9 mouse cellular contexts compared by ENCODE assay signal in the genomic region with DNA sequence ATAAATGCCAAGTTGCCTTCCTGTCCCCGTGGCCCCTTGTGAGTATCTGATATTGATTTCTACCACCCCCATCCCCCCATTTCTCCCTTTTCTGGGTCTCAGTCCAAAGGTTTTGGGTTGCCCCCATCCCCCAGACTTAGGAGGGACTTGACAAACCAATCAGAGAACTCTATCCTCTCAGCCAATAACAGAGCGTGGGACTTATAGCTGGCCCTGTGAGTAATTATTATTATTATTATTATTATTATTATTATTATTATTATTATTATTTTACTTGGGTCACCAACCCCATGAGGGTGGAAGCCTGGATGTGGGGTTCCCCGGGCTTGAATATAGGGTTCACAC. TPM values are rescaled to one million over a fixed set of nuclear protein-coding genes. Genes with fewer than 3 reads are reported as not detected.
DNase-seq lines count a peak whose midpoint lies in the region; ATAC-seq and TF ChIP-seq lines count a peak whose summit lies in the region.
"Had no signal": no experiment of that assay in that cellular context is flagged by ENCODE, and none has a peak within 500 bp of the region (broad histone marks: within the 10 kb centered on the region; RNA-seq: fewer than 3 reads in every experiment).

No protein-coding gene starts in this region.

- H3K79me3 ChIP-seq in C2C12 (ENCODE audit: low read depth), result no peaks in the 10 kb centered on the region

- no peaks in the 10 kb centered on the region for H3K9me3 ChIP-seq in hindbrain, embryonic 11.5 days (ENCODE audit: control insufficient read depth, low read length)
- no peaks in the 10 kb centered on the region for H3K9me3 ChIP-seq in hindbrain, postnatal 0 days (ENCODE audit: low read length)
- no peaks in the 10 kb centered on the region for H3K9me3 ChIP-seq in embryonic facial prominence, embryonic 10.5 days
- no peaks in the 10 kb centered on the region for H3K9me3 ChIP-seq in liver, embryonic 11.5 days (ENCODE audit: control insufficient read depth, low read length)

- no peak for ATAC-seq in hindbrain, embryonic 11.5 days (ENCODE audit: low FRiP score)
- ATAC-seq in hindbrain, postnatal 0 days, result no peak
- ATAC-seq in liver, embryonic 11.5 days (replicated peaks; ENCODE audit: low FRiP score), result peak; percentile 27; the same call in 1 of the 2 replicates

- no peak for DNase-seq in hindbrain, embryonic 11.5 days (ENCODE audit: low spot score)
- DNase-seq in hindbrain, postnatal 0 days (ENCODE audit: low spot score), result no peak
- no peak for DNase-seq in embryonic facial prominence, embryonic 10.5 days (ENCODE audit: low spot score)
- no peak for DNase-seq in liver, embryonic 11.5 days (ENCODE audit: low spot score)
- no peak for DNase-seq in left cerebral cortex, adult 11 months (ENCODE audit: low spot score)
- no peak for DNase-seq in layer of hippocampus, postnatal 25 days (ENCODE audit: extremely low spot score in 1 of 2, low spot score in 1 of 2)
- no peak for DNase-seq in frontal cortex, postnatal 14 days (ENCODE audit: low spot score in 2 of 2)

- peaks cover 13% of the 10 kb centered on the region for H3K79me2 ChIP-seq in C2C12 (ENCODE audit: control insufficient read depth, insufficient read depth)

- H3K27ac ChIP-seq in hindbrain, embryonic 11.5 days (ENCODE audit: low read depth, low read length), result no peak overlapping the region
- no peak overlapping the region for H3K27ac ChIP-seq in hindbrain, postnatal 0 days
- H3K27ac ChIP-seq in embryonic facial prominence, embryonic 10.5 days (replicated peaks), result peak overlapping the region; percentile 86
- peak overlapping the region; percentile 73; the same call in 1 of the 2 replicates for H3K27ac ChIP-seq in liver, embryonic 11.5 days (ENCODE audit: low read depth, low read length)
- H3K27ac ChIP-seq: layer of hippocampus, adult 2 months had no signal

- H3K4me1 ChIP-seq in hindbrain, embryonic 11.5 days (replicated peaks; ENCODE audit: control insufficient read depth, insufficient read depth, low read length), result peaks cover 7% of the 10 kb centered on the region; the same call in 1 of the 2 replicates
- 0 out of 2 replicates have a peak, but pooled peaks cover 3% of the 10 kb centered on the region for H3K4me1 ChIP-seq in hindbrain, postnatal 0 days (ENCODE audit: insufficient read depth, low read length)
- peaks cover 71% of the 10 kb centered on the region for H3K4me1 ChIP-seq in embryonic facial prominence, embryonic 10.5 days
- peaks cover 17% of the 10 kb centered on the region for H3K4me1 ChIP-seq in liver, embryonic 11.5 days (replicated peaks; ENCODE audit: control insufficient read depth, insufficient read depth, low read length)

- H3K27me3 ChIP-seq in hindbrain, embryonic 11.5 days (ENCODE audit: control insufficient read depth, insufficient read depth, low read length), result no peaks in the 10 kb centered on the region
- H3K27me3 ChIP-seq in hindbrain, postnatal 0 days (ENCODE audit: insufficient read depth, low read length), result no peaks in the 10 kb centered on the region
- H3K27me3 ChIP-seq in C2C12 (ENCODE audit: control insufficient read depth, insufficient read depth, insufficient read length), result no peaks in the 10 kb centered on the region
- peaks cover 4% of the 10 kb centered on the region for H3K27me3 ChIP-seq in embryonic facial prominence, embryonic 10.5 days (replicated peaks; ENCODE audit: low read depth, poor library complexity, severe bottlenecking)
- peaks cover 7% of the 10 kb centered on the region for H3K27me3 ChIP-seq in liver, embryonic 11.5 days (replicated peaks; ENCODE audit: control insufficient read depth, insufficient read depth, low read length)

- no peak for TF ChIP-seq CTCF in hindbrain, postnatal 0 days (IDR thresholded peaks at IDR 0.05; ENCODE audit: low read depth)
- TF ChIP-seq CTCF in C2C12 (IDR thresholded peaks at IDR 0.05; ENCODE audit: control insufficient read depth, insufficient read depth, insufficient read length), result no peak

- no peak overlapping the region for H3K4me2 ChIP-seq in hindbrain, embryonic 11.5 days (replicated peaks; ENCODE audit: low read depth, low read length)
- H3K4me2 ChIP-seq in hindbrain, postnatal 0 days (ENCODE audit: low read depth, low read length), result no peak overlapping the region
- peak overlapping the region; percentile 47 for H3K4me2 ChIP-seq in liver, embryonic 11.5 days

- 69% methylated on average over 3 of the region's 3 CpGs for WGBS in hindbrain, embryonic 11.5 days
- WGBS in hindbrain, postnatal 0 days, result 87% methylated on average over 3 of the region's 3 CpGs
- 58% methylated on average over 3 of the region's 3 CpGs for WGBS in embryonic facial prominence, embryonic 10.5 days
- 53% methylated on average over 3 of the region's 3 CpGs for WGBS in liver, embryonic 11.5 days

- H3K36me3 ChIP-seq in hindbrain, embryonic 11.5 days (ENCODE audit: control insufficient read depth, insufficient read depth, low read length), result no peaks in the 10 kb centered on the region
- no peaks in the 10 kb centered on the region for H3K36me3 ChIP-seq in hindbrain, postnatal 0 days (ENCODE audit: insufficient read depth, low read length)
- H3K36me3 ChIP-seq in C2C12 (ENCODE audit: control insufficient read depth, insufficient read depth), result no peaks in the 10 kb centered on the region
- H3K36me3 ChIP-seq in embryonic facial prominence, embryonic 10.5 days (replicated peaks), result no peaks in the 10 kb centered on the region
- no peaks in the 10 kb centered on the region for H3K36me3 ChIP-seq in liver, embryonic 11.5 days (ENCODE audit: control insufficient read depth, insufficient read depth, low read length)

- 0 out of 2 replicates have a peak overlapping the region, but pooled peaks have one; percentile 21 for H3K9ac ChIP-seq in hindbrain, embryonic 11.5 days (ENCODE audit: low read depth, low read length)
- no peak overlapping the region for H3K9ac ChIP-seq in hindbrain, postnatal 0 days (replicated peaks; ENCODE audit: low read length)
- H3K9ac ChIP-seq in liver, embryonic 11.5 days (ENCODE audit: low read depth, low read length), result 0 out of 2 replicates have a peak overlapping the region, but pooled peaks have one; percentile 47

- H3ac ChIP-seq in C2C12 (ENCODE audit: control insufficient read depth, insufficient read length, low read depth), result peak overlapping the region; percentile 66

- no peak overlapping the region for H3K4me3 ChIP-seq in hindbrain, embryonic 11.5 days (ENCODE audit: low read depth, low read length)
- H3K4me3 ChIP-seq in hindbrain, postnatal 0 days (ENCODE audit: low read length), result no peak overlapping the region
- no peak overlapping the region for H3K4me3 ChIP-seq in C2C12 (ENCODE audit: insufficient read depth, poor library complexity, severe bottlenecking)
- peak overlapping the region; percentile 39; the same call in 1 of the 2 replicates for H3K4me3 ChIP-seq in embryonic facial prominence, embryonic 10.5 days
- H3K4me3 ChIP-seq in liver, embryonic 11.5 days (ENCODE audit: low read depth, low read length), result peak overlapping the region; percentile 24; the same call in 1 of the 2 replicates
- H3K4me3 ChIP-seq: layer of hippocampus, adult 2 months had no signal

TF ChIP-seq in C2C12, 6 proteins besides CTCF, POLR2A, EP300 and RAD21:
- TF ChIP-seq USF1 (IDR thresholded peaks at IDR 0.05; ENCODE audit: low read depth) (no peak), MAX (IDR thresholded peaks at IDR 0.05) (no peak), MYOD1 (IDR thresholded peaks at IDR 0.05; ENCODE audit: control insufficient read depth, insufficient read length, low read depth) (no peak), FOSL1 (IDR thresholded peaks at IDR 0.05; ENCODE audit: insufficient read depth, low read length, poor library complexity, severe bottlenecking) (no peak), CEBPB (IDR thresholded peaks at IDR 0.05; ENCODE audit: low read depth) (no peak), MYOG (IDR thresholded peaks at IDR 0.05; ENCODE audit: control insufficient read depth, extremely low read depth, insufficient read length) (no peak)

RNA-seq across cellular contexts. Expression of gene Snai1, which starts 27.3 kb away (rescaled TPM):
- 27.6 and 29.5 TPM in 2 replicates for polyA plus RNA-seq in hindbrain, embryonic 11.5 days (2014; fragmentation: Nextera tagmentation; extraction: Ambion mirVana)
- 0.93 and 1.2 TPM in 2 replicates for total RNA-seq in hindbrain, postnatal 0 days (2014; rRNA removed)
- polyA plus RNA-seq in hindbrain, postnatal 0 days (2015; fragmentation: Nextera tagmentation; extraction: Ambion mirVana), result 3.6 and 4.3 TPM in 2 replicates
- 48.1 TPM for polyA plus RNA-seq in C2C12 (2012; fragmentation: generic; extraction: Trizol)
- polyA plus RNA-seq in embryonic facial prominence, embryonic 10.5 days (2016; fragmentation: Nextera tagmentation; extraction: Ambion mirVana), result 86.3 and 93.8 TPM in 2 replicates
- polyA plus RNA-seq in liver, embryonic 11.5 days (2014; fragmentation: Nextera tagmentation; extraction: Ambion mirVana), result 14.3 and 15.2 TPM in 2 replicates
- total RNA-seq in layer of hippocampus, postnatal 25 days (2021), result under 1 TPM; 0.27 to 0.75 TPM

Comparison
In these comparisons a context has a peak if more than half of its experiments do, and no peak if none do; other contexts are left out.
1. H3K27ac ChIP-seq: peak in embryonic facial prominence, embryonic 10.5 days (single experiment) and liver, embryonic 11.5 days (single experiment); none in hindbrain, embryonic 11.5 days (single experiment) and hindbrain, postnatal 0 days (single experiment).
2. H3K4me3 ChIP-seq: peak in embryonic facial prominence, embryonic 10.5 days (single experiment) and liver, embryonic 11.5 days (single experiment); none in hindbrain, embryonic 11.5 days (single experiment), hindbrain, postnatal 0 days (single experiment) and C2C12 (single experiment).